Mouse (Mus musculus): ENCODE measurements around the gene Ubtf.
"Not testable (repeated sequence)": the region's sequence is repeated elsewhere in the genome, so short reads cannot be mapped to it uniquely, and the experiment has no call there.

Ubtf gene

DNA sequence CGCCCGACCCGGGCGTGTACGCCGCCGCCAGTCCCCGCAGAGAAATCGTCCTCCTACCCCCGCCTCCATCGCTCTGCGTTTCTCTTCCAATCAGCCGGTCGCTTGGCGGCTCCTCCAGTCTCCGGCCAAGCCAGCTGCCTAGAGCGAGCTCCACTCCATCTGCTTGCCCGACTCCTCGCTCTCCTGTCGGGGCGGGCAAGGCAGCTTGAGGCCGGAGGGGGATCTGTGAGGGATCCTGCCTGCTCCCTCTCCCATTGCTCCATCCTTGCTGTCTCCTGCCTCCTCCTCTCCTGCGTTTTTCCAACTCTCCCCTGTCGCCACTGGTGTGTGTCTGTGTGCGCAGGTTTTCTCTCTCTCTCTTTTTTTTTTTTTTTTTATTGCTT, at the start of gene Ubtf:
Gene Ubtf (minus strand): TSS at position 333 of the 383 bp plus-strand sequence.
- peak; percentile 81 for DNase-seq

GRCm38 (mm10) chr11:102369263-102369662, 49.7 kb upstream of the Ubtf start:
- no peak for DNase-seq

- no peak for DNase-seq
Observed at GRCm38 (mm10) chr11:102368347-102368746, 48.8 kb upstream of the Ubtf start.

- no peak for DNase-seq
Observed at GRCm38 (mm10) chr11:102367504-102368280, 48.1 kb upstream of the Ubtf start.

DNA sequence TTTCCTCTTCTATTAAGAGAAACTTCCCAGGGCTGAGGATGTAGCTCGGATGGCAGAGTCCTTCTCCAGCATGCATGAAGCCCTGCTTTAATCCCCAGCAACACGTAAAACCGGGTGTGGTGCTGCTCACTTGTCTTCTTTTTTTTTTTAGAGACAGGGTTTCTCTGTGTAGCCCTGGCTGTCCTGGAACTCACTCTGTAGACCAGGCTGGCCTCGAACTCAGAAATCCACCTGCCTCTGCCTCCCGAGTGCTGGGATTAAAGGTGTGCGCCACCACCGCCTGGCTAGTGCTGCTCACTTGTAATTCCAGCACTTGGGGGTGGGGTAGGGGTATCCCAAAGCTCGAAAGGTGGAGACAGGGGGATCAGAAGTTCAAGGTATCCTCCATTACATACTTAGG, 46.6 kb upstream of the Ubtf start, which contains the start of gene Slc4a1:
Gene Slc4a1 (minus strand): TSS at position 101 of the 400 bp plus-strand sequence.
- not testable (repeated sequence) for DNase-seq

- no peak for DNase-seq
Observed at GRCm38 (mm10) chr11:102365699-102366098, 46.2 kb upstream of the Ubtf start.

GRCm38 (mm10) chr11:102364570-102365371, 45.2 kb upstream of the Ubtf start:
- DNase-seq, result no peak

DNA sequence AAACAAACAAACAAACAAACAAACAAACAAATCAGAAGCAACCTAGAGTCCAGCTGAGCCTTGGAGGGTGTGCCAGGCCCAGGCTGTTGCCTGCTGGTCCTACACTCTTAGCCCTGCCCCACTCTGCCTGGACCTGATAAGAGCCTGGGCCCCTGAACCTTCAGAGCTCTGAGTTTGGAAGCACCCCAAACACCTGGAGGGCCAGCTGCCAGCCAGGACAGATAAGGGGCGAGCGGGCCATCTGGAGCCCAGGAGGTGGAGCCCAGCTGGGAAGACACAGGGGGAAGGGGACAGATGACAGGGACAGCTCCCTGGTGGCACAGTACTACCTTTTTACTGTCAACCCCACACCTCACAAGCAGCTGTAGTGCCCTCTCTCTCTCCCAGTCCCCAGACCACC, 44.1 kb upstream of the Ubtf start:
- no peak for DNase-seq

DNA sequence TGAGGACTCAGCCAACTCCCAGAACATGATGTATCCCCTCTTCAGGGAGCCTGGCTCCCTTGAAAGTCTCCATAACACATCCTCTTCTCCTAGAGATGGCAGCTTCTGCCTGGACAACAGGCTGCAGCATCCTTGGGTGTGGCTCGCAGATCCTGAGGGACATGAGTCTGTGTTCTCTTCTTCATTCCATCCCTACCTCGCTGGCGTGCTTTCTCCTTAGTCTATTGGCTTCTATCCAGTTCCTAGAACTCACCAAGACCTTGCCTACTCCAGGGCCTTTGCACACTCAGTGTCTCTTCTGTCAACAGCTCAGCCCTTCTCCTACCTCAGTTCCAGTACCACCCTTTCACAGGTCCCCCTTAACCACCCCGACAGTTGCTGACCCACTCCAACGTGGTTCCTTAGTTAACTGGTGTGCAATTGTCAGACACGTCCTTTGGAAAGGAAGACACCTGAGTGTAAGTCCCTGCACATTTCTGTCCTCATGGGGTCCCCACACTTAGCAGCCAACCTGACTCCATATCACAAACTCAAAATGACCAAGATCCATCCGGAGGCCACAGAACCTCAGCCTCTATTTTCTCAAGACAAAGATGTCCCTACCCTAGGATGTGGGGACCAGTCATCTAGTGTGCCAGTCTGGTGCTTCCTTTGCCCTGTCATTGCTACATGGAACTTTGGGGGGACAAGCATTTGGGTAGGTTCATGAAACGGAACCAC, 42.4 kb upstream of the Ubtf start:
- no peak for DNase-seq

DNA sequence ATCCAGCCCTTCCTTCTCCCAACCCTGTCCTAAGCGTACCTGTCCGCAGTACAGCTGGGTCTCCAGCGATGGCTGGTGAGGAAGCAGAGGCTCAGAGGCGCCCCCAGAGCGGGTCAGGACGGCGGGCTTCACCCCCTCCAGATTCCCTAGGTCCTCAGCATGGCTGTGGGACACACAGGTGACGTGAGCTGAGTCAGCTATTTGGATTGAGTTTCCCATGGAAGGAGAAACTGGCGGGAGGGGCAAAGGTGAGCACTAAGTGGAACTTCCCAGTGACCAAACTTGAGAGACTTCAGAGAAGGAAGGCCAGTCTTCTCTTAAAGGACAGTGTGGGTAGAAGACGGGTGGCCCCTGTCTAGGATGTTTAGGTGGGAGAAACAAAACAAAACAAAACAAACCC, 38.8 kb upstream of the Ubtf start:
- DNase-seq, result no peak

DNA sequence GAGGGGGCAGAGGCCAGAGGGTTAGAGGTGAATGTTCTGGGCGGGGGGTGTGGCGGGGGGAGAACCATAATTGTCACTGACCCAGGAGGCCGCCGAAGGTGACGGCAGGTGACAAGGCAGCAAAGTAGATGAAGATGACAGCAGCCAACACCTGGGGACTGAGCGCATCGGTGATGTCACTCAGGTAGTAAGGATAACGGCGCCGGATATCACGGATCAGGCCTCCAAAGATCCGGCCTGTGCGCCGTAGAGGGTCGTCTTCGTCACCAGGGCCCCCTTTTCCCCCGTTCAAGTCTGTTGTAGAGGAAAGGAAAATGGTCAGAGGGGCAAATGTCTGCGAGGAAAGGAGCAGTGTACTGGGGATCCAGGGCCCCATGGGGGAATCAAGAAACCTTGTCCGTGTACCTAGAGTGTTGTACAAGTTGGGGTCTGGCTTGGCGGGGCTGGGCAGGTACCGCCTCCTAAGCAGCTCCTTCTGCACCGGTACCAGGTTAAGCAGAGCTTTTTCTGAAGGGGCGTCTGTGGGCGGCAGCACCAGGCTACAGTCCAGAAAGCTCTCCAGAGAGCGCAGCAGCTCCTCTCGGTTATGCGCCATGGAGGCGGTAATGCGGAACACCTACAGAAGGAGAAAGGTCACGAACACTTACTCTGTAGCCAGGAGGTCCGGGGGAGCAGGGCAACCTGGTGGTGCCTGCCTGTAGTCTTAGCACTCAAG, 37.3 kb upstream of the Ubtf start:
- DNase-seq, result no peak

- DNase-seq, result no peak
Observed at GRCm38 (mm10) chr11:102356190-102356589, 36.6 kb upstream of the Ubtf start.

DNA sequence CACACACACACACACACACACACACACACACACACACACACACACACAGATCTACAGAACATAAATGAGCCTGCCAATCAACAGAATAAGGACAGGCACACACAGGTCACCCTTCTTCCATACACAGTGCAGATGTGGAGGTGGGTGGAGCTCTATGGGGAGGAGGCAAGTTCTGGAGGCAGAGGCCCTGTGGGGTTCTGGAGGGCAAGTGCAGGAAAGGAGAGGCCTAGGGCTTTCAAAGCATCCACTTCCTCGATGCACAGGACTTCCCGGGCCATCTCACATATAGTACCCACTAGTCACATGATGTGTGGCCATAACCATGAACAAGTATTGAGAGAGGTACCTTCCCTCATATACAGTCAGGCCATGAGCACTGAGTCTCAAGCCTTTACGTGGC, 36.0 kb upstream of the Ubtf start:
- DNase-seq, result no peak

- DNase-seq, result no peak
Observed at GRCm38 (mm10) chr11:102353021-102353431, 33.5 kb upstream of the Ubtf start.

DNA sequence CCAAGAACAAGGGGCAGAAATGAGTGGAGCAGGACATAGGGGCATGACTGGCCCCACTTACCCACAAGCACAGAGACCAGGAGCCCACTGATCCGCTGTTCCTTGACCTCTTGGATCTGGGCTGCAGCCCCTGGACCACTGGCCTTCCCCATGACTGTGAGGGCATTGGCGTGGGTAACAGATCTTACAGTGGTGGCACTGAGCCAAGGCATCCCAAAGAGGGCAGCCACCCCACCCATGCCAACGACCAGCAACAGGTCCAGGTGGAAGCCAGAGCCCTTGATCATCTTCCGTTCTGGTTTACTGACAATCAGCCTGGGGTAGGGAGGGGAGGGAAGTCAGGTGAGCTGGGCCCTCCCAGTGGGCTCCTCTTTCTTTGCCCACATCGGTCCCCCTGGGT, 32.8 kb upstream of the Ubtf start:
- no peak for DNase-seq

DNA sequence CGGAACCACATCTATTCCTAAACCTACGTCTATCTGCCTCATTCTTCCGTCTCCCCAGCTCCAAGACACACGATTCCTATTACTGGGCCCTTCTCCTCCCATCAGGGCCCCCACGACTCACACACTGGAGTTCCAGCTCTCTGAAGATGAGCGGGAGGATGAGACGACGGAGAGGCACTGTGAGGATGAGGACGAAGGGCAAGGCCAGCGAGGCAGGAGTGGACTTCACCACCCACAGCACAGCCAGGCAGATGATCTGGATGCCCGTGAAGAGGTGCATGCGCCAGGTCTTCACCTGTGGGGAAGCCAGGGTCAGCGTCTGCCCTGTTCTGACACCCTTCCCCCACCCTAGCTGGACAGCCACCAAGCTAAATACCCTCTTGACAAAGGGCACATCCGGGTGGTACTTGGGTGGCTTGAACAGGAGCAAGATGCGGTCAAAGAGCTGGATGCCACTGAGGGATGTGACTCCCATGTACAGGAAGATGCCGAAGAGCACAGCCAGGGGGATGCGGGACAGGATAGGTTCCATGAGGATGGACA, 31.5 kb upstream of the Ubtf start:
- DNase-seq, result no peak

GRCm38 (mm10) chr11:102350416-102350815, 30.9 kb upstream of the Ubtf start:
- no peak for DNase-seq

DNA sequence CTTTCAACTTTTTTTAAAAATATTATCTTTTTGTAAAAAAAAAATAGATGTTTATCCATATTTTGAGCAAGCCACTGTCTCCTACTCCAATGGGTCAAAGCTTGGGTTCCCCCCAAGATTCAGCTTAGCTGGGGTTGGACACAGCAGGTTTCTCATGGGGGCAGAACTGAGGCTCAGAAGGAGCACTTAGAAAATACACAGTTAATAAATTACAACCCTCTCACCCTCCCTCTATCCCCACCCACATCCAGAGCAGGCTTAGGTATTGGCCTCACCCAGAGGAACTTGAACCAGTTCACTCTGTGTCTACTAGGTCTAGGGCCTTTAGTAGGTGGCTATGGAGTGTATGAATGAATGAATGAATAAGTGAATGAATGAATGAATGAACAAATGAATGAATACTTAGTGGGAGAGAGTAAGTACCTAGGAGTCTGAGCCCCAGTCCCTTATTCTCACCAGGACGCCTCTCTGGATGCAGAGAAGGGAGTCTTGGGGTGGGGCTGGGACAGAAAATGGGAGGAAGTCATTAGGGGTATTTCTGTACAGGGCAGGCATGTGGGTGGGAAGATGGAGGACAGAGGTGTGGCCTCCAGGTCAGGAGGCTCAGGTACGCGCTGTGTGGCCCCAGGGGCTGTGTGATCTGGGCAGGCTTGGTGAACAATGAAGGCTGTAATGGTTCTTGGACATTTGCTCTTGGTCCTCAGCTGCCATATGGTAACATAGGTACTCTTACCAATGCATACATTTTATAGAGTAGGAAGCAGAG, 29.8 kb upstream of the Ubtf start:
- DNase-seq, result no peak

DNA sequence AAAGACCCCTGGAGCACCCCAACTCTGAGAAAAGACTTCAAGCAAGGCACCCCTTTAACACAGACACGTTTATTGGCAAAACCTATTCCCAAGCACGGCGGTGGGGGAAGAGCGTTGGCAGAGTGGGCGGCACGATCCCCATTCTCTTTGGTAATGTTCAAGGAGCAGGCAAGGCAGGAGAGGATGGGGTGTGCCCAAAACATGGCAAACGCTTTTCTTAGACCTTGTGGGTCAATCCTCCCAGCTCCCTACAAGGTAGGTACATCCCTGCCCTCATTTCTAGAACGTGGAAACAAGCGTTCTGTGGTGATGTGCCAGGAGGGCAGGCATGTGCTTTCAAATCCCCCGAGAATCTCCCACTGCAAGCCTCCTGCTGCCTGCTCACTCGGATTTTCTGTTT, 29.2 kb upstream of the Ubtf start:
- DNase-seq, result no peak

DNA sequence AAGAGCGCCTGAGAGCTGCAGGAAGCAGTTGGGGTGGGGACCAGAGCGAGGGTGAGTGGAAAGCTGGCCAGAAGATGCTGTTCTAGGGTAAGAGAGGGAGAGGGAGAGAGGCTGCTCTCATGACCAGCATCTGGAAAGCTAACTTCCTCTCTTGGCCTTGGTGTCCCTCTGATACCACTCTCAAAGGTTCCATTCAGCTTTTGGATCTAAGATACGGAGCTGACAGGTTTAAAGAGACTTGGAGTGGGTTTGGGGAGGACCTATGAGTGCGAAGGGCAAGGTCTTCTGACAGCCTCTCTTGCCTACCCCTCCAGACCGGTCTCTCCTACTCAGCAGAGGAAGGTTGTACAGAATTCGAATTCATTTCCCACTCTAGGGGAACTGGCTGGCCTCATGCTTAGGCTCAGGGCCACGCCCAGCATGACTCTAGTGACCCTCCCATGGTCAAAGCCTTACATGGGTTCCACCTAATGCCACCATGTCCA, 28.6 kb upstream of the Ubtf start:
- DNase-seq, result no peak

DNA sequence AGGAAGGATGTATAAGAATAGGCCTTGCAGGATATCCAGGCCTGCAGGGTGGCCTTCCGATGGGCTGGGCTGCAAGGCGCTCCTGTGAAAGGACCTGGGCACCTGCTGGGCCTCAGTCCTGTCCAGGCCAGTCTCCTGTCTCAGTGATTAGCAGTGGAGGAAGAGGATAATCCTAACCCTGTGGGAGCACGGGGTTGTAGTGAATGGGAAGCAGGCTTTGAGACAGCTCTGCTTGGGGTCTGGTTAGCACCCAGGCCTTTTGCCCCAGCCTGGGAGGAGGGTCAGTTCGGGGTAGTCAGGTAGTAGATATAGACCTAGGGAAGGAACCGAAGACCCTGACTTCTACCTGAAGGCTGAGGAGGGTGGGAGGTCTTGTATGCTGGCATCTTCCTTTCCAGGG, 28.1 kb upstream of the Ubtf start:
- no peak for DNase-seq

DNA sequence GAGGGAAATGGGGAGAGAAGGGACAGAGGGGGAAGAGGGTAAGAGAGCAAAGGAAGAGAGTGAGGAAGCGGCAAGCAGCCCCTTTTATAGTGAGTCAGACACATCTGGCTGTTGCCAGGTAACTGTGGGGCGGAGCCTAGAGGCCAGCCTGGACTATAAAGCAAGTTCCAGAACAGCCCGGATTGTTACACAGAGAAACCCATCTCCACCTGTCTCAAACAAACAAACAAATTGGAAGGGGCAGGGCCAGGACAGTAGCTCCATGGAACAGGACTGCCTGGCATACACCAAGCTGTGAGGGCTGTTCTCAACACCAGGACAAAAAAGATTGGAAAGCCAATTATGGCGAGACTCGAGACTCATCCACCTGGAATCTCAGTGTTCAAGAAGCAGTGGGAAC, 27.4 kb upstream of the Ubtf start:
- no peak for DNase-seq
